Mouse (Mus musculus) megakaryocyte, embryonic 14.5 days (primary cell): ENCODE measurements at regions not wholly inside any gene's neighbourhood (a gene's known extent, or its start where the extent isn't known, plus 50 kb on each side); places are given as distances from the start of the nearest gene placed in this dataset.

Experiments used
- H3K27me3 ChIP-seq: replicated peaks from 2 replicates; pipeline ENCODE3; 2012; ENCODE audit warnings: inconsistent platforms
- H3K36me3 ChIP-seq: replicated peaks from 2 replicates; pipeline ENCODE3; 2012; ENCODE audit warnings: low read length, inconsistent platforms, mixed read lengths
- H3K4me1 ChIP-seq: 2 replicates; pipeline ENCODE4 v1.6.1; 2012; ENCODE audit warnings: inconsistent platforms
- H3K4me3 ChIP-seq: replicated peaks from 2 replicates; pipeline ENCODE3; 2012; ENCODE audit warnings: moderate library complexity, mild to moderate bottlenecking, inconsistent platforms
- H3K9me3 ChIP-seq: 2 replicates; pipeline ENCODE4 v1.6.1; 2012; ENCODE audit warnings: inconsistent platforms
- FLI1 ChIP-seq: IDR thresholded peaks from 2 replicates; pipeline ENCODE4 v1.6.1; 2012; ENCODE audit warnings: low read length, inconsistent platforms, mixed read lengths
- GATA1 ChIP-seq: IDR thresholded peaks from 3 replicates; pipeline ENCODE4 v1.6.1; 2012; ENCODE audit warnings: mixed read lengths, low read length, inconsistent platforms, borderline replicate concordance

- Histone ChIP-seq H3K4me1 (peaks cover 11% of the 10 kb centered on the region), H3K4me3 (no peak overlapping the region), H3K27me3 (no peaks in the 10 kb centered on the region), H3K9me3 (no peaks in the 10 kb centered on the region), H3K36me3 (no peaks in the 10 kb centered on the region)
- TF ChIP-seq GATA1 (no peak), FLI1 (no peak)
Observed at GRCm38 (mm10) chr3:142934326-142934725, 52.5 kb upstream of the Pkn2 start.

GRCm38 (mm10) chr3:142933684-142934259, 52.0 kb upstream of the Pkn2 start:
- H3K4me3 ChIP-seq, result no peak overlapping the region
- no peaks in the 10 kb centered on the region for H3K27me3 ChIP-seq
- no peak for TF ChIP-seq GATA1
- no peaks in the 10 kb centered on the region for H3K9me3 ChIP-seq
- peaks cover 9% of the 10 kb centered on the region; the same call in 1 of the 2 replicates for H3K4me1 ChIP-seq
- no peaks in the 10 kb centered on the region for H3K36me3 ChIP-seq
